Mouse (Mus musculus): Measurements from ENCODE around the gene Cnppd1. TPM values are rescaled to one million over a fixed set of nuclear protein-coding genes. Genes with fewer than 3 reads are reported as not detected.

Gene Cnppd1
- total and polyA plus RNA-seq, 3 experiments: 20.7 to 26.3 (median 21.8) TPM

DNA sequence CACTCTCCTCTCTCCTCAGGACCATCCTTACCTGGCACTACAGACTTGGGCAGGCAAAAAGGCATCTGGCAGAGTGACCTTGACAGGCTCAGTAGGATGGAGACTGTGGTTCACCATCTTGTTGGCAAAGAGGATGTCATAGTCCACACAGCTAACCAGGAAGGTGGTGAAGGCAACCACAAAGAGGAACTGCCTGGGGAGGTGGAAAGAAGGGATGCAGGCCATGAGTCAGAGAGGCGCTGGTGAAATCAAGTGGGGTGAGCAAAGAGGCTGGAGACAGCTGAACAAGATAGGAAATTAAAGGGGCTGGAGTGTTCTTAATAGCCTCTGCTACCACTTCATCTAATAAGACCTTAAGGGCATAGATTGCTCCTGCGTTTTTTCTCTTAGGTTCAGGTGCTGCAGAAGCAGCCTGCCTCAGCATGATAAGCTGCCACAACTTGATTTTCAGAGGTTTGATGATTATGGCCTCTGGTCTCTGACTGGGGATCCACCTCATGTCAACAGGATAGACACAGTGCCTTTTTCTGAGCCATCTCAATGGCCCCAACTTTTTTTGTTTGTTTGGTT is 45.5 kb upstream of the Cnppd1 start:
- DNase-seq: no peak
- H3K9ac ChIP-seq (ENCODE audit: low read depth, low read length): no peak overlapping the region
- H3K27ac ChIP-seq: no peak overlapping the region
- 93% methylated on average over 2 of the region's 2 CpGs for WGBS
- H3K79me2 ChIP-seq (replicated peaks; ENCODE audit: control insufficient read depth, insufficient read depth, low read length): peaks cover 3% of the 10 kb centered on the region; the same call in 1 of the 2 replicates
- intact Hi-C loops (cut with DNase I): no loop called here
- TF ChIP-seq EP300 (IDR thresholded peaks at IDR 0.05; ENCODE audit: insufficient read depth, low read depth, low read length): no peak
- TF ChIP-seq CTCF (IDR thresholded peaks at IDR 0.05): no peak
- TF ChIP-seq POLR2A (IDR thresholded peaks at IDR 0.05; ENCODE audit: insufficient read depth, low read depth, low read length): no peak
- peaks cover 4% of the 10 kb centered on the region for H3K4me1 ChIP-seq (ENCODE audit: control insufficient read depth, insufficient read depth, low read length)
- no peaks in the 10 kb centered on the region; the same call in 1 of the 2 replicates for H3K36me3 ChIP-seq (ENCODE audit: control insufficient read depth, insufficient read depth, low read length)
- H3K4me3 ChIP-seq: no peak overlapping the region
- H3K27me3 ChIP-seq (ENCODE audit: control insufficient read depth, insufficient read depth, low read length): no peaks in the 10 kb centered on the region

GRCm38 (mm10) chr1:75187126-75187525 is 44.6 kb upstream of the Cnppd1 start:
- Histone ChIP-seq H3K27me3 (ENCODE audit: control insufficient read depth, insufficient read depth, low read length) (no peaks in the 10 kb centered on the region), H3K4me3 (no peak overlapping the region), H3K27ac (no peak overlapping the region), H3K79me2 (replicated peaks; ENCODE audit: control insufficient read depth, insufficient read depth, low read length) (peaks cover 3% of the 10 kb centered on the region; the same call in 1 of the 2 replicates), H3K36me3 (ENCODE audit: control insufficient read depth, insufficient read depth, low read length) (no peaks in the 10 kb centered on the region; the same call in 1 of the 2 replicates), H3K9ac (ENCODE audit: low read depth, low read length) (no peak overlapping the region), H3K4me1 (ENCODE audit: control insufficient read depth, insufficient read depth, low read length) (peaks cover 4% of the 10 kb centered on the region)
- intact Hi-C loops (cut with DNase I): no loop called here
- TF ChIP-seq EP300 (IDR thresholded peaks at IDR 0.05; ENCODE audit: insufficient read depth, low read depth, low read length) (no peak), CTCF (IDR thresholded peaks at IDR 0.05) (no peak), POLR2A (IDR thresholded peaks at IDR 0.05; ENCODE audit: insufficient read depth, low read depth, low read length) (no peak)
- no peak for DNase-seq

DNA sequence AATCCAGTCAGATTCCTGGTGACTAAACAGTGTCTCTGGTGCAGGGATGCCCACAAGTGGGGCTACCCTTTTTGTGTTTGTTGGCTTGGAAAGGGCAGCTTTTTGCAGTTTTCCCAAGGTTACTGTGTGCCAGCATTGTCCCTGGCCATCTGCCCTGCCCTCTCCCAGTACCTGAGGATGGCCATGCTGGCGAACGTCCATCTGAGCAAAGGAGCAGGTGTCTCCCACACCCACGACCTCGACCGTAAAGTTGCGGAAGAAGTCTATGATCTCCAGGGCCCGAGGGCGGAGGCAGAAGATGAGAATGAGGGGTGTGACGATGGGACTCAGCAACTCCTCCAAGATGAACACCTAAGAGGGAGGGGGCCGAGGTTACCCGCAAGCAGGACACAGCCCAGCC is 43.0 kb upstream of the Cnppd1 start:
- intact Hi-C loops (cut with DNase I): no loop called here
- DNase-seq: no peak
- Histone ChIP-seq H3K4me1 (ENCODE audit: control insufficient read depth, insufficient read depth, low read length) (no peaks in the 10 kb centered on the region), H3K79me2 (replicated peaks; ENCODE audit: control insufficient read depth, insufficient read depth, low read length) (peaks cover 1% of the 10 kb centered on the region; the same call in 1 of the 2 replicates), H3K9ac (ENCODE audit: low read depth, low read length) (no peak overlapping the region), H3K4me3 (no peak overlapping the region), H3K27me3 (ENCODE audit: control insufficient read depth, insufficient read depth, low read length) (no peaks in the 10 kb centered on the region), H3K27ac (no peak overlapping the region), H3K36me3 (ENCODE audit: control insufficient read depth, insufficient read depth, low read length) (no peaks in the 10 kb centered on the region; the same call in 1 of the 2 replicates)
- TF ChIP-seq CTCF (IDR thresholded peaks at IDR 0.05): no peak
- TF ChIP-seq EP300 (IDR thresholded peaks at IDR 0.05; ENCODE audit: insufficient read depth, low read depth, low read length): no peak
- TF ChIP-seq POLR2A (IDR thresholded peaks at IDR 0.05; ENCODE audit: insufficient read depth, low read depth, low read length): no peak
- 92% methylated on average over 11 of the region's 11 CpGs for WGBS

GRCm38 (mm10) chr1:75182160-75182559 is 39.6 kb upstream of the Cnppd1 start:
- no peaks in the 10 kb centered on the region for H3K27me3 ChIP-seq (ENCODE audit: control insufficient read depth, insufficient read depth, low read length)
- intact Hi-C loops (cut with DNase I): loop anchor here (5.0 kb wide), 1 partner anchor 70 kb away; no protein-coding TSS in a partner anchor
- H3K9ac ChIP-seq (ENCODE audit: low read depth, low read length): no peak overlapping the region
- H3K27ac ChIP-seq: no peak overlapping the region
- no peak overlapping the region for H3K4me3 ChIP-seq
- H3K4me1 ChIP-seq (ENCODE audit: control insufficient read depth, insufficient read depth, low read length): no peaks in the 10 kb centered on the region; the same call in 1 of the 2 replicates
- H3K36me3 ChIP-seq (ENCODE audit: control insufficient read depth, insufficient read depth, low read length): no peaks in the 10 kb centered on the region
- DNase-seq: no peak
- 72% methylated on average over 4 of the region's 4 CpGs for WGBS
- no peaks in the 10 kb centered on the region for H3K79me2 ChIP-seq (replicated peaks; ENCODE audit: control insufficient read depth, insufficient read depth, low read length)
- TF ChIP-seq EP300 (IDR thresholded peaks at IDR 0.05; ENCODE audit: insufficient read depth, low read depth, low read length) (no peak), POLR2A (IDR thresholded peaks at IDR 0.05; ENCODE audit: insufficient read depth, low read depth, low read length) (no peak), CTCF (IDR thresholded peaks at IDR 0.05) (peak; percentile 44)

GRCm38 (mm10) chr1:75181377-75181870 is 38.9 kb upstream of the Cnppd1 start:
- intact Hi-C loops (cut with DNase I): loop anchor here (5.0 kb wide), 1 partner anchor 71 kb away; no protein-coding TSS in a partner anchor
- no peak overlapping the region for H3K9ac ChIP-seq (ENCODE audit: low read depth, low read length)
- H3K4me1 ChIP-seq (ENCODE audit: control insufficient read depth, insufficient read depth, low read length): no peaks in the 10 kb centered on the region; the same call in 1 of the 2 replicates
- no peaks in the 10 kb centered on the region for H3K27me3 ChIP-seq (ENCODE audit: control insufficient read depth, insufficient read depth, low read length)
- H3K36me3 ChIP-seq (ENCODE audit: control insufficient read depth, insufficient read depth, low read length): no peaks in the 10 kb centered on the region
- no peaks in the 10 kb centered on the region for H3K79me2 ChIP-seq (replicated peaks; ENCODE audit: control insufficient read depth, insufficient read depth, low read length)
- no peak for TF ChIP-seq POLR2A (IDR thresholded peaks at IDR 0.05; ENCODE audit: insufficient read depth, low read depth, low read length)
- no peak for TF ChIP-seq CTCF (IDR thresholded peaks at IDR 0.05)
- TF ChIP-seq EP300 (IDR thresholded peaks at IDR 0.05; ENCODE audit: insufficient read depth, low read depth, low read length): no peak
- H3K27ac ChIP-seq: no peak overlapping the region
- H3K4me3 ChIP-seq: no peak overlapping the region
- DNase-seq: no peak
- WGBS: 85% methylated on average over 4 of the region's 4 CpGs

- intact Hi-C loops (cut with DNase I): loop anchor here (1.0 to 5.0 kb wide), 2 partner anchors 11 to 72 kb away; no protein-coding TSS in a partner anchor
- Histone ChIP-seq H3K27me3 (ENCODE audit: control insufficient read depth, insufficient read depth, low read length) (no peaks in the 10 kb centered on the region), H3K9ac (ENCODE audit: low read depth, low read length) (no peak overlapping the region), H3K79me2 (replicated peaks; ENCODE audit: control insufficient read depth, insufficient read depth, low read length) (no peaks in the 10 kb centered on the region), H3K27ac (no peak overlapping the region), H3K4me3 (peak overlapping the region; percentile 51), H3K36me3 (ENCODE audit: control insufficient read depth, insufficient read depth, low read length) (no peaks in the 10 kb centered on the region), H3K4me1 (ENCODE audit: control insufficient read depth, insufficient read depth, low read length) (no peaks in the 10 kb centered on the region; the same call in 1 of the 2 replicates)
- 42% methylated on average over 7 of the region's 7 CpGs for WGBS
- DNase-seq: no peak
- no peak for TF ChIP-seq EP300 (IDR thresholded peaks at IDR 0.05; ENCODE audit: insufficient read depth, low read depth, low read length)
- no peak for TF ChIP-seq POLR2A (IDR thresholded peaks at IDR 0.05; ENCODE audit: insufficient read depth, low read depth, low read length)
- TF ChIP-seq CTCF (IDR thresholded peaks at IDR 0.05): no peak
These were observed 38.2 kb upstream of the Cnppd1 start for GRCm38 (mm10) chr1:75180741-75181140.
